Mouse (Mus musculus) adrenal gland, postnatal 4 days (tissue): ENCODE measurements around the gene Sec14l1. TPM values are rescaled to one million over a fixed set of nuclear protein-coding genes. Genes with fewer than 3 reads are reported as not detected.
"Not testable (repeated sequence)": the region's sequence is repeated elsewhere in the genome, so short reads cannot be mapped to it uniquely, and the experiment has no call there.

Experiments
- DNase-seq, 2 experiments: peaks; one replicate each; pipeline ENCODE4 v3.0.0; 2021 to 2022; ENCODE audit warnings: low spot score in 2 of 2, mixed read lengths in 2 of 2
- long read RNA-seq, 2 experiments: library from polyadenylated mRNA; stranded (forward); transcript quantifications; one replicate each; pipeline ENCODE4 v2.0.0; 2021
- total RNA-seq, 2 experiments: library from RNA; stranded (reverse); gene quantifications; 2 replicates each; pipeline ENCODE4 v1.2.3; 2021

Gene Sec14l1
- 100 to 1,000 TPM; 171 to 174 TPM for total RNA-seq
- long read RNA-seq, experiment 1, full-length matches to known transcripts = 58 of 102 reads
- long read RNA-seq, experiment 1, partial matches to known transcripts = 10 of 102 reads
- long read RNA-seq, experiment 1, other reads (novel, unspliced or antisense) = 34 of 102 reads
- long read RNA-seq, experiment 2, full-length matches to known transcripts = 133 of 241 reads
- long read RNA-seq, experiment 2, partial matches to known transcripts = 48 of 241 reads
- long read RNA-seq, experiment 2, other reads (novel, unspliced or antisense) = 60 of 241 reads

DNA sequence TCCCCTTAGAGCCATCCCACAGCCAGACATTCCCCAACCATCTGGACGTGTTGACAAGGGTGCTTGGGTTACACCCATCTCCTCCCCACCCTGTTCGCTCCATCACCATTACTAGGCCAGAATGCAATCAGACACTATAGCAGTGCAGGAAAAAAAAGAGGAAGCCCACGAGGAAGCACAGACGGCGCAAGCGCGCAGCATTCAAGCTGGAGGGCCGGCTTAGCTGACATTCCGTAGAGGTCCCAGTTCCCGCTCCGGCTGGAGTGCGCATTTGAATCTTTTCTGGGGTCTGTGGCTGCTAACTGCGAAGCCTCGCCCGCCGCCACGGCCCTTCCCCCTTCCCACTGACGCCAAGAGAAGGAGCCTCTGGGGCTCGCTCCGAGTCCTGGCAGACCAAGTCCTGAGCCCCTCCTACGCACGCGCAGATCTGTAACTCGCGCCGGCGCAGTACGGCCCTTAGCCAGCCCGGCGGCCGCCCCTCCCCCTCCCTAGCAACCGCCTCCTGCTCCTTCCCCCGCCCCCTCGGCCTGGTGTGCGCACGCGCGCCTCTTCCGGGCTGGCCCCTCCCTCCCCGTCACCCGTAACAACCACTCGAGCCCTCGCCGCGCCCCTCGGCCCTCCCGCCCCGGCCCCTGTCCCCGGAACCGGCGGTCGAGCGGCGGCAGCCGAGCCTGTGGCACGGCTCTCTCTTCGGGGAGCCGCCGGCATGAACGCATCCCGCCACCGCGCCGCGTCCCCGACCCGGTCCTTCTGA lies at the start of gene Sec14l1:
TSS of gene Sec14l1 (plus strand) at position 577 of the 754 bp plus-strand sequence.
- peak; percentile 99 to 100 for DNase-seq

DNA sequence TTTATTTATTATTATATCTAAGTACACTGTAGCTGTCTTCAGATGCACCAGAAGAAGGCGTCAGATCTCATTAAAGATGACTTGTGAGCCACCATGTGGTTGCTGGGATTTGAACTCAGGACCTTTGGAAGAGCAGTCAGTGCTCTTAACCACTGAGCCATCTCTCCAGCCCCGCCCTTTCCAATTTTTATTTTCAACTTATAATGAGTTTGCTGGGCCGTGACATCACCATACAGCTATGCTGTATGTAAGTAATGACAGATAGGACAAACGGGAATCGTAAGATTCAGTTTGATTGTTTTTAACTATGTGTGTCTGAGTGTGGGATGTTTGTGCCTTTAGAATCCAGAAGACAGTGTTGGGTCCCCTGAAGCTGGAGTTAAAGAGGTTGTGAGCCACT lies 49.4 kb upstream of the Sec14l1 start:
- DNase-seq = not testable (repeated sequence)

DNA sequence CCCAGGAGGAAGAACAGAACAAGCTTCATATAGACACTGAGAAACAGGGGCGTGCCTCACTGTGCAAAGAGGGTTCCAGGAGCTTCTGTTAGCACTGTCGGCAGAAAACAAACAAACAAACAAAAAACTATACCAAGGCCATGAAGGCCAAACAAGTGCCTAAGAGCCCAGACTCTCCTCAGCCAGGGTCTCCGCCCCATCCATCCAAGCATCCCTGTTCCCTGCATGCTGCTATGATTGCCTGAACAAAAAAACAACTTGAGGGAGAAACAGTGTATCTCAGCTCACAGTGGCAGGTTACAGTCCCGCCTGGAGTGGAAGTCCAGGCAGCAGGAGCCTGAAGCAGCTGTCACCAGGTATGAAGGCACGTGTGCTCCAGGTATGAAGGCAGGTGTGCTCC lies 48.2 kb upstream of the Sec14l1 start:
- no peak for DNase-seq

DNA sequence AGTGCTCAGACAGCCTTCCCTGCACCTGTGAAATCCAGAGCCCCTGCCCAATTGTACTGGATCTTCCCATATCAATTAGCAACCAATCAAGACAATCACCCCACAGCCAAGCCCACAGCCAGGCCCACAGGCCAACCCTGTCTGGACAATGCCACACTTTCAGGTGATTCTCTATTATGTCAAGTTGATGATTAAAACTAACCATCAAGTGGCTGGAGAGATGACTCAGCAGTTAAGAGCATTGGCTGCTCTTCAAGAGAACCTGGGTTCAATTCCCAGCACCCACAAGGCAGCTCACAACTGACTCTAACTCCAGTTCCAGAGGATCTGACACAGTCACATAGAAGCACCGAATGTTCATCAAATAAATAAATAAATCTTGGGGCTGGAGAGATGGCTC lies 46.6 kb upstream of the Sec14l1 start:
- DNase-seq = no peak

DNA sequence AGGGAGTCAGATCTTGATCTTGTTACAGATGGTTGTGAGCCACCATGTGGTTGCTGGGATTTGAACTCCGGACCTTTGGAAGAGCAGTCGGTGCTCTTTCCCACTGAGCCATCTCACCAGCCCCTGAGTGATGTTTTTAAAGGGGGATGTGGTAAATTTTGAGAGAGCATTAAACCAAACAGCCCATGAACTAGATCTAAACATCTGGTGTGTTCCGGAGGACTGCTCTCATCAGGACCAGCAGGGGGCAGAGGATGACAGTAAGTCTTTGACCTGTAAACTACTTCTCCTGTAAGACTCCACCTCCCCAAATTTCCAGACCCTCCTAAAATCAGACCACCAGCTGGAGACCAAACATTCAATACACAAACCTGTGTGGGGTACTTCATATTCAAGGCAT lies 45.9 kb upstream of the Sec14l1 start:
- DNase-seq = no peak

DNA sequence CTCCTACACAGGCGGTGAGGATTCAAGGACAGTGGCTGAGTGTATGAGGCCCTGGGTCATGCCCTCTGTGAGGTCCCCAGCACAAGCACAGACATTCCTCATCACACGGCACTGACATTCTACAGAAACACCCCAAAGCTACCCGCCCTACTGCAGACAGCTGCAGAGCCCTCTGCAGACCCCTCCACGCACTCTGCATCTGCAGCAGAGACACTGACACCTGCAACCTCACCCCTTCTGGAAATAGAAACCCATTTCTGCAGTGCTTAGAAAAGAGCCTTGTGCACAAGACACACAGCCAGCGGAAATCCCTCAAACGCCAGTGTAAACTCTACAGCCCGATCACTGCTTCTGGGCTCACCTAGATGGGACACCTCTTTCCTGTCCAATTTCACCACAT lies 44.3 kb upstream of the Sec14l1 start:
- no peak for DNase-seq

DNA sequence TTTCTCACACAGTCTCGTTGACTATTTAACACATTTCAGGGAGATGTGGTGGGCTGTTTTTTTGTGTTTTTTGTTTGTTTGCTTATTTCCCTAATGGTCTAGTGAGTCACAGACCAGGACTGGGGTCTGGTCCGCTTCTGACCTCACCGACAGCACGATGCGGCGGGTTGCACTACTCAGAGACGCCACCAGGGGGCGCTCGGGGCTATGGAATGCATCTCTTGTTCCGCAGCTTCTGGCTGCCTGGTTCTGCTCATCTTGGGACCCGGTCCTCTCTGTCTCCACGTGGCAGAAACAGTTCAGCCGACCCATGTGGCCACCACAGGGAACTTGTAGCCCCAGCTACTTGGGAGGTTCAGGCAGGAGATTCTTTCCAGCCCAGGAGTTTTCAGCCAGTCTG lies 42.8 kb upstream of the Sec14l1 start:
- peak; percentile 65 to 80 for DNase-seq

DNA sequence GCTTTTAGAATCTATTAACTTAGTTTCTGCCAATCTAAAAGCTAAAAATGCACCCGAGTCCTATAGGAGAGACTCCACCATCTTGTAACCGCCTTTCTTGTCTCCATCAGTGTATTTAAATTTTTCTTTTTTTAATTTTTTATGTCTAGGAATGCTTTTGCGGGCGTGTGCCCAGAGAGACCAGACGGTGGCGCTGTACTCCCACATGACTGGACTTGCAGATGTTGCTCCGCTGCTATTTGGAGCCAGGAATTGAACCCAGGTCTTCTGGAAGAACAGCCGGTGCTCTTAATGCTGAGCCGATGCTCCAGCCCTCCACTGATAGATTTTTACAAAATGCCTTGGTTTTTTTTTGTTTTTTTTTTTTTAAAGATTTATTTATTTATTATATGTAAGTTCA lies 41.5 kb upstream of the Sec14l1 start:
- no peak for DNase-seq

DNA sequence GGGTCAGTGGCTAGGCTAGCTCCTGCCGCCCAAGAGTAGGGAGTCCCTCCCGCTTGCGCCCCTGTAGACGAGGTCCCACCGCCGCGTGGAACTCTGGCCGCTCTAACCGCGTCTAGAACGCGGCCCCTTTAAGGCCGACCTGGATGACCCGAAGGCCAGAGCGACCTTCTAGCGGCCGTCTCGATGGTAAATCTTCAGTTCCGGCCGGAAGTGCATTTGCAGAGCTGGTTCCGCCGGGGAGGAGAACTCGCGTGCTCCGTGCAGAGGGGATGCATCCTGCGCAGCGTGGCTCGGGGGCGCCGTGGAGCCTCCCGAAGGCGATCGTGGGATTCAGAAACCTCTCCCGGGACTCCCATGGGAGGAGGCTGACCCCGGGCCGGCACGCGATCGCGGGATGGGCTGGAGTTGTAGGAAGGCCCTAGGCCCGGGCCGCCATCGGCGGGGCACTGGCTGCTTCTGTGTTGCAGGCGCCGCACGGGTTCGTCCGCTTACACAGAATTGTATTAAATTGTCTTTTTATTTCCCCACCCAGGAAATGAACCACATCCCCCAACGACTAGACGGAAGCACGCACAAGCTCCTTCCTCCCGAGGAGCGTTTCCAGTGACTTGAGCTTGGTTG lies 38.3 kb upstream of the Sec14l1 start:
- DNase-seq = peak; percentile 48 to 72

DNA sequence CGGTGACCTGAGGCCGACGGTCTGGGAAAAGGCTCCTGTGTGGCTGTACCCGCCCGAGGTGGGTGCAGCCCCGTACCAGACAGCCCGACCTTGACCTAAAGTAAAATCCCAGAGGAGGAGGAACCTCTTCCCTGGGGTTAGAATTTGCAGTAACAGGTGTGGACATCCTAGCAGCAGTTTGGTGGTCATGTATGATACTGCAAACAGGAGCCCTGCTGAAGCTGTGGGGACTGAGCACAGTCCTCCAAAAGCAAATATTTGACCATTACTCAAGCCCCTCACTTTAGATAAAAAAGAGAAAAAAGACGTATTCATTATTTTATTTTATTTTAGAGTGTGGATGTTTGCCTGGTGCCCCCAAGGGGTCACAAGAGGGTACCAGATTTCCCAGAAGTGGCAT lies 37.7 kb upstream of the Sec14l1 start:
- DNase-seq = no peak

DNA sequence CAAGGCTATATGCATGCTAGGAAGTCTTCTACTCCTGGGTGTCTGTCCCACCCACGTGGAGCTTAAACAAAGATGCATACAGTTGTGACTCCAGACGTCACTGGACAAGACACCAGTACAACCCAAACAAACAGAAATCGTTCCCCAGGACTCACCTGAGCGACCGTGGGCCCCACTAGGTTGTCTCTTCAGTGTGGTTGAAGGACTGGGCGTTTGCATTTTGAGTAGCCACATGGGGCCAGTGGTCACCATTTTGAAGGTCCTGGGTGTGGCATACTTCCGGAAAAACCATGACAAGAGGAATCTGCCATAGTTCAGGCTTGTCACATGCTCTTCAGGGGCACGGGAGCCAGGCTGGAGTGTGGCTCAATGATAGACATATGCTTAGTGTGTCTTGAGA lies 37.1 kb upstream of the Sec14l1 start:
- DNase-seq = no peak

DNA sequence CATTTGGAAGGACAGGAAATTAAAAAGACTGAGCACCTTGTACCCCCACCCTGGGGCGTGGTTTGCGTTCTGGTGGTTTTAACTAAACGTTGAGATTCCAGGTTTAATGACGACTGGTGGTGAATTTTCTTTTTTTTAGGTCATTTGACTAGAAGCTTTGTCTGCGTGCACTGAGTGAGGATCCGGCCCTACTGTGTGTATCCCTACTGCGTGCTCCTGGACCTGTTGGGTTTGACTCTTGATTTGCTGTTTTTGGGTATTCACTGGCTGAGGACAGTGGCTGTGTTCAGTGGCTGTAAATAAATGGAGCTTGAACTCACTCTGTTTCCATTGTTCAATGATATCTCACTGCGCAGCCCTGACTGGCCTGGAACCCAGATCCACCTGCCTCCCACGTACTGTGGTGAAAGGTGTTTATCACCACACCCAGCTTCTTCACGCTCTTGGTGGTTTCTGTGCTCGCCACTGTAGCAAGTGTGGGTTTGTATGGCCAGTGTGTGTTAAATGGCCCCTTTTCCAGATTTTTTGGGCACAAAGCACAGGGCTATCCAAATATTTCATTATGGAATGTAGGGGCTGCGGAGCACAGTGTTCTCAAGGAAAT lies 36.2 kb upstream of the Sec14l1 start:
- DNase-seq = no peak

DNA sequence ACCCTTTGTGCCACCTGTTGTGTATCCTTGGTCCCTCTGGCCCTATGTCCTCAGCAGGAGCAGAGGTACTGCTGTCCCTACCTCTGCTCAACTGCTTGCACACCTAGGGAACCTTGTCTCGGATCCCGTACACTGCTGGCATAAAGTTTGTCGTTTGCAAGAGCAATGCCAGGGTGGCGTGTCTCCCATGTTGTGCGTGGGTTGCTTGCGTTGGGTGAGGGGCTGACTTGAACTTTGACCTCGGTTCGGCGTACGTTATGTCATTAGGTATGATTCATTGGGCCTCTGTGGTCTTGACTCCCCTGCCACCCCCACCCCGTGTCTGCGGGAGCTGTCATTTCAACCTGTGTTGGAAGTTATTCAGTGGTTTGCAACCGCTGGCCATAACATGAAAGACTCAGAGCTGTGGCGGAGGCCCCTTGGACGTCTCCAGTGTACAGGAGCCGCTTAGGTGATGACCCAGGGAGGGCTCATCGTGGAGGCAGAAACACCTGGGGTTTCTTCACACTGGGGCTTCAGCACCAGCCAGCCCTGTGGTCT lies 35.2 kb upstream of the Sec14l1 start:
- no peak for DNase-seq

DNA sequence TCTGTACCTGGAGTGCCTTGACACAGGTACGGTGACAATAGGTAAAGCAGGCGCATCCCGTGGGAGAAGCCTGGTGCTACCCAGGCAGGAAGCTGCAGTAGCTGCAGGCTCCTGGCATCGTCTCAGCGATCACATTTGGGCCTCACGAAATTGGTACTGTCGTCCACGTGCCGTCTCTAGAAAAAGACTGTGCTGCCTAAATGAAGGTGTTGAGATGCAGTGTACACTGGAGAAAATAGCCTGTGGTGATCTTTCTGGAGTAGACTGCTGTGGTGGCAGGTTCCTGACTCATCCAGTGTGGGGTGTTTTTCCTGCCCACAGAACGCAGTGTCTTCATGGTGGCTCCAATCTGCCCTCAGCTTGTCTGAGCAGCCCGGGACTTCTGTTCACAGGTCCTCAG lies 34.8 kb upstream of the Sec14l1 start:
- DNase-seq = no peak

DNA sequence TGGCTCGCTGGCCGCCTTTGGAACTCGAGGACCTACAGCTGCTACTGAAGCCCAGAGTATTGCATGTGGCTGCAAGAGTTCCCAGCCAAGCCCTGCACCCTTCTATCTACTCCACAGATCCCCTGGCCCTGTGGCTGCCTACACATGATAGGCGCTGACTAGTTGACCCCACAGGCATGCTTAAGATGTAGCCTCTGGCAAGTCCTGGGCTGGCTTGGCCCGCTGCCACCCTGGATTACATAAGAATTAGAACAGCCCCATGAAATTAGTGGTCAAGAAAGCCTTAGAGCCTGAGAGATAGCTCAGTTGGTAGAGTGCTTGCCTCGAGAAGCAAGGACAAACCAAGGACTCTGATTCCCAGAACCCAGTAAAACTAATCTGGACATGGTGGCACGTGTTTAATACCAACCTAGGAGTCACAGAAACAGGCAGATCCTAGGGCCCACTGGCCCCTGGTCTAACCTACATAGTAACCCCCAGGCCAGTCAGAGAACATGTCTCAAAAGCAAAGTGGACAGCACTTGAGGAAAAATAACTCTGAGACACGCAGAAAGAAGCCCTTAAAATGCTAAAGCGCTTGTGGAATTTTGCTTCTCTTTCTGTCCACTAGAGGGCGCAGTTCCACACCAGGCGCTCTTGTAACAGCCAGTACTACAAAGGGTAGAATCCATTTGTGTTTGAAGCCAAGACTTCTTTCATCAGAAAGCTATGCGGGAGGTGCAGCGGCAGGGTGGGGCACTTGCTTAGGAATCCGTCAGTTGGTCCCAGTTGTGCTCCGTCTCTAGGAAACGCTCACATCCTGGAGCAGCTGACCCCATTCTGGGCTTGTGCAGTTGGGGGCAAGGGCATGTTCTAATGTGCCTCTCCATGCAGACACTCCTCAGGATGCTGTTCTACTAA lies 33.6 kb upstream of the Sec14l1 start:
- DNase-seq = peak; percentile 22 to 55

DNA sequence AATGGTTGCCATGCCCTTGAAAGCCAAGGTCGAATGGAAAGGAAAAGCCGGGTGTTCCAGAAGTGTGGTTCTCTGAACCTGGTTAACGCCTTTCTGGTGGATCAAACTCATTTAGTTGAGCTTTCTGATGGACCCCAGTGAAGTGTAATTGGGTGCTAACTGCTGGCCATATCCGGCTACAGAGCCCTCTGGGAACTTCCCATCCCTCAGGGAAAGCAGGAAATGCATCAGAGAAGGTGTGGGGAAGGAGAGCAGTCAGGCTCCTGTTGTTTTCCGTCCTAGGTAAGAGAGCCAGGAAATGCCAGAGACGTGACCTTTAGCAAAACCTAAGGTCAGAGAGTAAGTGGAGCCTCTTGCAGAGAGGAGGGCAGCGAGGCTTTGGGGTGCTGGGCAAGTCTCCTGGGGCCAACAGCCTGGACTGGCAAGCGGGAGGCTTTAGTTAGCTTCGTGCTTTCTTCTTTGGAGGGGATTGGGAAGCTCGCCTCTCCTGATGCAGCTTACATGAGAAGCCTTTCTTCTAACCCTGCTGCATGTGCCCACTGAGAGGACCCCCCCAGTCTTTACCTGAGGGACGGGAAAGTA lies 32.5 kb upstream of the Sec14l1 start:
- DNase-seq = no peak

DNA sequence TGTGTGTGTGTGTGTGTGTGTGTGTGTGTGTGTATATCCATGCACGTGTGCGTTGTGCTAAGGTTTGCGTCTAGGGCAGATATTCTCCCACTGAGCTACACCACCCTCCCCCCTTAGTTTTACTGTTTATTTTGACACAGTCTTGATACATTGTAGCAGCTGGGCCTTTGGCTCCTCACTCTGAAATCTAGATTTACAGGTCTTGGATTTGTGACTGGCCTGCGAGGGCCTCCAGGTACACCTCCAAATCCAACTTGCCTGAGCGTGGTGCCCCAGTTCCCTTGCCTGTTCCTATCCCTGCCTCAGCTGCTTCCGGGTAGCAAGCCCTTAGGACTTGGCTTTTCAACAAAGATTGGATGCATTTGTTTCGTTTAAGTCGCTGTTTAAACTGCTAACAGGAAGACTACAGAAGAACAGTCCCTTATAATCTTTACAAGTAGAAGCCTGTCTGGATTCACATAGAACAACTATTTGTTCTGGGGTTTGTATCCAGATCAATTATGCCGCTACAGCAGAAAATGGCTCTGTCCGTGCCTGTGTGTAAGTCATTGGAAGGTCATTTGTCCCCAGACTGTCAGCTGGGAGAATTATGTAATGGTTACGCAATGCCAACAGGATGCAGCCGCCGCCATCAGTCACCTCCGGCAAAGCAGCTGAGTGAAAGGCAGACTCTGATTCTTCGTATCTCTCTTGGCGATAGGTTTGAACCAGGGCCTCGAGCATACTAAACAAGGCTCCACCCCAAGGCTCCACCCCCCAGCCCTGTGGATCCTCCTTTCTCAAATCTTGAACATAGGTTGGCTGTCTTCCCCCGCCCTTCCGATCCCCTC lies 31.7 kb upstream of the Sec14l1 start:
- DNase-seq = no peak

DNA sequence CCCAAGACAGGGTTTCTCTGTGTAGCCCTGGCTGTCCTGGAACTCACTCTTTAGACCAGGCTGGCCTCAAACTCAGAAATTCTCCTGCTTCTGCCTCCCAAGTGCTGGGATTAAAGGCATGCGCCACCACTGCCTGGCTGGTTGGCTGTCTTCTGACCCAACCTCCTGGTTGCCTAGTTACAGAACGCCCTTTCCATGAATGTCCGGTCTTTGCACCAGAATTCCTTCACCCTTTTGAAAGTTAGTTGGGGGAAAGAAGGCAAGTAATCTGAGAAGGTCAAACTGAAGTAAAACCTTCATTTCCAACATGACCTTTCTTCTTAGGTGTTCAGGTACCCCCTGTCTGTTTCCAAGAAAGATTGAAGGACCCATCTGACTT lies 31.1 kb upstream of the Sec14l1 start:
- DNase-seq = not testable (repeated sequence)

DNA sequence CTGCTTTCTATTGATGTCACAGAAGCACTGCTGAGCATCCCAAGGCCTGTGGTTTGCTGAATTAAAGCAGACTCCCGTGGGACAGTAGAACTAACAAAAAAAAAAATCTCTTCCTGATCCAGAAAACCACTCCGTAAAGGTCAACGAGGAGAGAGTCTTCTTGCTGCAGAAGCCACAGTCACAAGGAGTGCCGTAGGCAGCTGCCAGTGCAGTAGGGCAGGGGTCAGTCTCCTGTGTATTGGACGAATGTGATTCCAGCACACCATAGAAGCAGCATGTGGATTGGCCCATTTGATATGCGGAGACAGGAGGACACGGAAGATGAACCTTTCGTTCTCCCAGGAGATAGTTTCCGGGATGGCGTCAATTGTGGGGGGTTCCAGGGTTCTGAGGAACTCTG lies 28.8 kb upstream of the Sec14l1 start:
- no peak for DNase-seq
